Mouse (Mus musculus) midbrain, embryonic 14.5 days (tissue): Measurements from ENCODE around the gene Tnip1. TPM values are rescaled to one million over a fixed set of nuclear protein-coding genes. Genes with fewer than 3 reads are reported as not detected.

Source experiments
- ATAC-seq: fragments of 200-750 bp; cut with Nextera tagmentation; 2 replicates; pipeline ENCODE4 v1.8.0; 2017; ENCODE audit warnings: moderate number of reproducible peaks, moderate library complexity; ENCODE audit not compliant: low FRiP score, low TSS enrichment
- DNase-seq: peaks from one replicate; pipeline ENCODE4 v3.0.0-alpha.2; 2015
- H3K27ac ChIP-seq: fragments of 300-500 bp; sonication (generic); replicated peaks from 2 replicates; pipeline ENCODE4 v1.5.1; 2014; ENCODE audit warnings: mild to moderate bottlenecking, low read depth, low read length, moderate library complexity
- H3K27me3 ChIP-seq: fragments of 300-500 bp; sonication (generic); 2 replicates; pipeline ENCODE4 v1.6.1; 2014; ENCODE audit warnings: low read length, control low read depth, mixed read lengths; ENCODE audit not compliant: control insufficient read depth, insufficient read depth
- H3K36me3 ChIP-seq: fragments of 300-500 bp; sonication (generic); 2 replicates; pipeline ENCODE4 v1.6.1; 2014; ENCODE audit warnings: low read length, control low read depth; ENCODE audit not compliant: control insufficient read depth, insufficient read depth
- H3K4me1 ChIP-seq: fragments of 300-500 bp; sonication (generic); 2 replicates; pipeline ENCODE4 v1.6.1; 2014; ENCODE audit warnings: mild to moderate bottlenecking, antibody characterized with exemption, low read length, control low read depth; ENCODE audit not compliant: control insufficient read depth, insufficient read depth
- H3K4me2 ChIP-seq: fragments of 300-500 bp; sonication (generic); 2 replicates; pipeline ENCODE4 v1.6.1; 2014; ENCODE audit warnings: mild to moderate bottlenecking, low read length, moderate library complexity
- H3K4me3 ChIP-seq: fragments of 300-500 bp; sonication (generic); replicated peaks from 2 replicates; pipeline ENCODE4 v1.5.1; 2014; ENCODE audit warnings: low read depth, low read length
- H3K9ac ChIP-seq: fragments of 300-500 bp; sonication (generic); replicated peaks from 2 replicates; pipeline ENCODE4 v1.6.1; 2014; ENCODE audit warnings: mild to moderate bottlenecking, low read length, moderate library complexity
- H3K9me3 ChIP-seq: fragments of 300-500 bp; sonication (generic); 2 replicates; pipeline ENCODE4 v1.6.1; 2016; ENCODE audit warnings: low read length, control low read depth, mixed read lengths; ENCODE audit not compliant: control insufficient read depth
- WGBS: fragments of 180-500 bp; shearing (Covaris S2); extraction: QIAGEN DNeasy Blood & Tissue Kit; methylation state at CpG from one replicate; pipeline ENCODE4 v1.1.7; 2014; 5-methylcytosine and 5-hydroxymethylcytosine counted together
- polyA plus RNA-seq: library from polyadenylated mRNA; unstranded; fragments of >200 nt; fragmentation: Nextera tagmentation; extraction: Ambion mirVana; gene quantifications from 2 replicates; pipeline ENCODE4 v1.2.1, GENCODE M21; 2014

The Tnip1 gene
- polyA plus RNA-seq, 1 experiment from 2014 or later: 15.1 TPM

GRCm38 (mm10) chr11:54866119-54867048 lies 96.3 kb downstream of the Tnip1 start, which contains the start of gene Hint1:
Gene Hint1 (plus strand): TSS chr11:54866383.
- peaks cover 23% of the 10 kb centered on the region for H3K36me3 ChIP-seq
- peak within 1 kb of the TSS; percentile 83 for H3K4me2 ChIP-seq
- DNase-seq (peak; percentile 96), ATAC-seq (peak; percentile 81)
- peak within 1 kb of the TSS; percentile 97 for H3K9ac ChIP-seq
- under 1% methylated on average over 107 of the region's 107 CpGs for WGBS
- peak within 1 kb of the TSS; percentile 91 for H3K27ac ChIP-seq
- peaks cover 28% of the 10 kb centered on the region for H3K4me1 ChIP-seq
- no peaks in the 10 kb centered on the region for H3K9me3 ChIP-seq
- H3K4me3 ChIP-seq: peak within 1 kb of the TSS; percentile 96
- H3K27me3 ChIP-seq: no peaks in the 10 kb centered on the region

DNA sequence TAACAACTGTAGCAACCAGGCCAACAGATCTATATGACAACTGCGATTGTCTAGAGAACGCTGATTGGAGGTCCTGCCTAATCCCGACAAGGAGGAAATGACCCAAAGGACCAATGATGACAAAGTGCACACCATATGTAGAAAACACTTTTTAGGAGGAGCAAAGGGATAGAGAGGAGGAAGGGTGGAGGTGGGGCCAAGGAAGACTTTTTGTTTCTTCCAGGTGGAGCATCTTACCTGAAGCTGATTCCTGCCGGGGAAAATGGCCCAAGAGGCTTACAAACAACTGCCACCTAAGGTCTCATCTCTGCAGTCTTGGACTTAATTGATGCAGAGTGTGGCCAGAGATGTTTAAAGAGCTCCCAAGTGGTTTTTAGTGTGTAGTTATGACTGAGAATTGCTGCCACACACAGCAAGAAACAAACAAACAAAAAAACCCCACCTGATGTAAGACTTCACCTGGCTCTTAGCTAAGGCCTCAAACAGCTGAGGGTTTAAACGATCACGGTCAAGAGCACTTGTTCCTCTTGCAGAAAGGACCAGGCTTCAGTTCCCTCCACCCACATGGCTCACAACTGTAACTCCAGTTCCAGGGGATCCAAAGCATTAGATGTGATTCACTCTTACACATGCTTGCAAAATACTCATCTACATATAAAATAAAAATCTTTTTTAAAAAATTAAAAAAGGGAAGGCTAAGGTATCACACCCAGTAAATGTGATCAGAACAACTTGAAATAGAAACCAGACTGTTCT lies 97.2 kb downstream of the Tnip1 start:
- DNase-seq (no peak), ATAC-seq (no peak; the same call in 1 of the 2 replicates)
- 80% methylated on average over 6 of the region's 6 CpGs for WGBS

DNA sequence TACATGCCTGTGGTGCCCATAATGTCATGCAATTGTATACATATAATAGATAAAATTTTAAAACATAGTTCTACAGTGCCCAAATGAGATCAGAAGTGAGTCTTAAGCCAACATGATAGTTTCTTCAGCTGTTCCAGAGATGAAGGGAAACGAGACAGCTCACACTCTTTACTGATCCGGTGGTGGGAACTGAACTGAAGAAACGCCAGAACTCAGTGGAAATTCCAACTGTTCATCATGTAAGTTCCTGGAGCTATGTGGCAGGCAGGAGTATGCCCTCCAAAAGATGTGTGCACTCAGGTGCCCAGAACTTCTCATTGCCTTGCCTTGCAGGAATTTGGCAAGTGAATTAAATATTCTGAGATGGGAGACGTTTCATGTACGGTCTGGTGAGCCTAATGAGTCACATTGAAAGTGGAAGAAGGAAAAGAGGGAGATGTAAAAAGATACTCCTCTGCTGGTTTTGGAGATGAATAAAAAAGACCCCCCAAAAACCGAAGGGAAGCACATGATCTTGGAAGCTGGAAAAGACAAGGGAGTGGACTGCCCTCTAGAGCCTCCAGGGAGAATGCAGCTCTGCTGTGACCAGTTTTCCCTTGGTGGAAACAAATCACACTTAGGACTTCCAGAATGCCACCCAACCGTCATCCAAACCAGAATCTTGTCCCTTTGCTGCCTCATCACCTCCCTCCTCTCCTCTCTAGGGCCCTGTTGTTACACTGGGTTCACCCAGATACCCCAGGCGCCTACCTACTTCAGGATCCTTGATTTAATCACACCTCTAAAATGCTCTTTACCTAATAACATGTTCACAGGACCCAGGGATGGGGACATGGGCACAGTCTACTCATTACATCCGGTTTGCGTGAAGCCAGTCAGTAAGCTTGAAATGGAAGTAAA lies 99.8 kb downstream of the Tnip1 start:
- WGBS: 51% methylated on average over 10 of the region's 10 CpGs
- ATAC-seq (no peak), DNase-seq (peak; percentile 83)
- H3K9ac ChIP-seq: no peak overlapping the region
- no peaks in the 10 kb centered on the region for H3K9me3 ChIP-seq
- H3K36me3 ChIP-seq: no peaks in the 10 kb centered on the region
- H3K4me1 ChIP-seq: peaks cover 22% of the 10 kb centered on the region
- no peak overlapping the region for H3K27ac ChIP-seq
- no peaks in the 10 kb centered on the region for H3K27me3 ChIP-seq
- no peak overlapping the region for H3K4me2 ChIP-seq
- H3K4me3 ChIP-seq: no peak overlapping the region

More for the DNA sequence above, 97.2 kb downstream of the Tnip1 start:
- H3K27ac ChIP-seq: peak overlapping the region; percentile 91
- peaks cover 32% of the 10 kb centered on the region for H3K4me1 ChIP-seq
- peak overlapping the region; percentile 97; the same call in 1 of the 2 replicates for H3K9ac ChIP-seq
- no peaks in the 10 kb centered on the region for H3K9me3 ChIP-seq
- H3K36me3 ChIP-seq: peaks cover 15% of the 10 kb centered on the region
- peak overlapping the region; percentile 96 for H3K4me3 ChIP-seq
- H3K4me2 ChIP-seq: peak overlapping the region; percentile 83
- no peaks in the 10 kb centered on the region for H3K27me3 ChIP-seq

- H3K27ac ChIP-seq: no peak overlapping the region
- H3K27me3 ChIP-seq: no peaks in the 10 kb centered on the region
- no peaks in the 10 kb centered on the region for H3K9me3 ChIP-seq
- 96% methylated on average over 5 of the region's 5 CpGs for WGBS
- H3K4me3 ChIP-seq: no peak overlapping the region
- H3K4me2 ChIP-seq: peak overlapping the region; percentile 70; the same call in 1 of the 2 replicates
- no peaks in the 10 kb centered on the region for H3K36me3 ChIP-seq
- DNase-seq: no peak
- no peak for ATAC-seq
- no peak overlapping the region; the same call in 1 of the 2 replicates for H3K9ac ChIP-seq
- peaks cover 13% of the 10 kb centered on the region; the same call in 1 of the 2 replicates for H3K4me1 ChIP-seq
Observed at GRCm38 (mm10) chr11:54861471-54862420, 101.0 kb downstream of the Tnip1 start.

Other genes with a start within 250 kb of the Tnip1 start
- 147 and 201 TPM in 2 replicates for gene Cdc42se2, start 175.2 kb downstream of the Tnip1 start, polyA plus RNA-seq
- gene Lyrm7, start 102.0 kb downstream of the Tnip1 start, polyA plus RNA-seq: 14.4 and 15.6 TPM in 2 replicates
- gene Hint1, start 96.5 kb downstream of the Tnip1 start, polyA plus RNA-seq: 751 and 917 TPM in 2 replicates
- gene Gpx3, start 60.5 kb downstream of the Tnip1 start, polyA plus RNA-seq: 22.2 and 22.6 TPM in 2 replicates
- gene Anxa6, start 70.5 kb upstream of the Tnip1 start, polyA plus RNA-seq: 14.3 and 38.3 TPM in 2 replicates
- gene Ccdc69, start 115.2 kb upstream of the Tnip1 start, polyA plus RNA-seq: 0.14 and 0.26 TPM in 2 replicates
- gene Gm2a, start 135.2 kb upstream of the Tnip1 start, polyA plus RNA-seq: 23.4 and 23.6 TPM in 2 replicates
- gene Slc36a3, start 188.8 kb upstream of the Tnip1 start, polyA plus RNA-seq: not detected in 2 replicates
- gene Slc36a2, start 222.2 kb upstream of the Tnip1 start, polyA plus RNA-seq: 0.12 TPM in 1 of 2 replicates, not detected in the other
- gene Slc36a1, start 241.4 kb upstream of the Tnip1 start, polyA plus RNA-seq: 3.1 and 3.6 TPM in 2 replicates